Mouse (Mus musculus) cerebellum, adult 2 months (tissue): Measurements from ENCODE around the gene Hoxd12. TPM values are rescaled to one million over a fixed set of nuclear protein-coding genes. Genes with fewer than 3 reads are reported as not detected.

Experiments used
- DNase-seq, 2 experiments: peaks; one replicate each; pipeline ENCODE4 v3.0.0; 2021
- H3K27ac ChIP-seq: fragments of 200-500 bp; 2 replicates; pipeline ENCODE4 v1.5.1; 2012; ENCODE audit warnings: low read length, control low read depth, inconsistent platforms; ENCODE audit not compliant: insufficient read depth
- H3K27me3 ChIP-seq: fragments of 200-500 bp; 2 replicates; pipeline ENCODE4 v1.6.1; 2012; ENCODE audit warnings: inconsistent platforms, mild to moderate bottlenecking, low read length, moderate library complexity; ENCODE audit not compliant: control insufficient read depth, insufficient read depth
- H3K4me1 ChIP-seq: fragments of 200-500 bp; 2 replicates; pipeline ENCODE4 v1.6.1; 2011; ENCODE audit warnings: low read length; ENCODE audit not compliant: control insufficient read depth, insufficient read depth
- H3K4me3 ChIP-seq: fragments of 200-500 bp; replicated peaks from 2 replicates; pipeline ENCODE3; 2011; ENCODE audit warnings: mild to moderate bottlenecking, low read depth, low read length, control low read depth; ENCODE audit not compliant: insufficient read depth
- CTCF ChIP-seq: fragments of 200-500 bp; IDR thresholded peaks from 2 replicates; pipeline ENCODE4 v1.5.1; 2011; ENCODE audit warnings: low read depth, mild to moderate bottlenecking, control low read depth, low read length, moderate library complexity, borderline replicate concordance; ENCODE audit not compliant: insufficient read depth
- POLR2A ChIP-seq: fragments of 200-500 bp; IDR thresholded peaks from 2 replicates; pipeline ENCODE4 v1.6.1; 2011; ENCODE audit warnings: low read length, control low read depth, borderline replicate concordance; ENCODE audit not compliant: insufficient read depth
- WGBS: fragments of 180-500 bp; shearing (Covaris S2); methylation state at CpG from one replicate; pipeline ENCODE4 v1.1.7; 2018; 5-methylcytosine and 5-hydroxymethylcytosine counted together
- polyA plus RNA-seq: library from polyadenylated mRNA; depleted of rRNA; stranded (reverse); fragments of >200 nt; gene quantifications from 2 replicates; pipeline ENCODE4 v1.2.3, GENCODE M21; 2012

Hoxd12 gene
- polyA plus RNA-seq, 1 experiment: not detected

- TF ChIP-seq CTCF (no peak), POLR2A (no peak)
- no peak overlapping the region for H3K4me3 ChIP-seq
- no peak for DNase-seq
- WGBS: 2% methylated on average over 86 of the region's 86 CpGs
- H3K27me3 ChIP-seq: peaks cover 22% of the 10 kb centered on the region; the same call in 1 of the 2 replicates
- H3K4me1 ChIP-seq: no peaks in the 10 kb centered on the region
- H3K27ac ChIP-seq: no peak overlapping the region
Observed at GRCm38 (mm10) chr2:74698201-74699052, 23.6 kb downstream of the Hoxd12 start.

- no peak for DNase-seq
- no peak overlapping the region for H3K27ac ChIP-seq
- no peak overlapping the region for H3K4me3 ChIP-seq
- TF ChIP-seq POLR2A (no peak), CTCF (no peak)
- peaks cover 21% of the 10 kb centered on the region; the same call in 1 of the 2 replicates for H3K27me3 ChIP-seq
- H3K4me1 ChIP-seq: no peaks in the 10 kb centered on the region
- WGBS: 3% methylated on average over 17 of the region's 17 CpGs
Observed at GRCm38 (mm10) chr2:74699053-74699430, 24.2 kb downstream of the Hoxd12 start.

- WGBS: 4% methylated on average over 23 of the region's 23 CpGs
- H3K27me3 ChIP-seq: peaks cover 25% of the 10 kb centered on the region
- DNase-seq: no peak
- no peaks in the 10 kb centered on the region for H3K4me1 ChIP-seq
- TF ChIP-seq CTCF (no peak), POLR2A (no peak)
- no peak overlapping the region for H3K4me3 ChIP-seq
- H3K27ac ChIP-seq: no peak overlapping the region
Observed at GRCm38 (mm10) chr2:74699664-74700545, 25.1 kb downstream of the Hoxd12 start.

GRCm38 (mm10) chr2:74700546-74701112 lies 25.8 kb downstream of the Hoxd12 start:
- WGBS: 5% methylated on average over 22 of the region's 22 CpGs
- H3K27me3 ChIP-seq: peaks cover 31% of the 10 kb centered on the region

GRCm38 (mm10) chr2:74701949-74702819 lies 27.4 kb downstream of the Hoxd12 start:
- H3K4me3 ChIP-seq: no peak overlapping the region
- H3K27ac ChIP-seq: no peak overlapping the region
- peak; percentile 75 for TF ChIP-seq CTCF
- no peak for TF ChIP-seq POLR2A
- peaks cover 37% of the 10 kb centered on the region for H3K27me3 ChIP-seq
- no peaks in the 10 kb centered on the region for H3K4me1 ChIP-seq
- 14% methylated on average over 17 of the region's 17 CpGs for WGBS
- DNase-seq: peak; percentile 47 to 65

More at GRCm38 (mm10) chr2:74700546-74701112, 25.8 kb downstream of the Hoxd12 start:
- H3K4me3 ChIP-seq: no peak overlapping the region
- no peak for TF ChIP-seq POLR2A
- no peak for TF ChIP-seq CTCF
- no peak overlapping the region for H3K27ac ChIP-seq
- no peaks in the 10 kb centered on the region for H3K4me1 ChIP-seq
- DNase-seq: no peak

- TF ChIP-seq CTCF: no peak
- no peak for TF ChIP-seq POLR2A
- no peak overlapping the region for H3K4me3 ChIP-seq
- H3K27ac ChIP-seq: no peak overlapping the region
- 23% methylated on average over 6 of the region's 6 CpGs for WGBS
- H3K4me1 ChIP-seq: no peaks in the 10 kb centered on the region
- DNase-seq: no peak
- H3K27me3 ChIP-seq: peaks cover 33% of the 10 kb centered on the region
Observed at GRCm38 (mm10) chr2:74702820-74703219, 28.0 kb downstream of the Hoxd12 start.

GRCm38 (mm10) chr2:74703317-74703716 lies 28.5 kb downstream of the Hoxd12 start:
- no peak for TF ChIP-seq CTCF
- TF ChIP-seq POLR2A: no peak
- WGBS: 10% methylated on average over 10 of the region's 10 CpGs
- no peak for DNase-seq
- no peak overlapping the region for H3K27ac ChIP-seq
- peaks cover 29% of the 10 kb centered on the region for H3K27me3 ChIP-seq
- no peak overlapping the region for H3K4me3 ChIP-seq
- no peaks in the 10 kb centered on the region for H3K4me1 ChIP-seq
